Mouse (Mus musculus) brain, adult 2 months (tissue): Measurements from ENCODE around the gene Arpc5l.

Experiments used
- DNase-seq: peaks from one replicate; pipeline ENCODE4 v3.0.0; 2011; ENCODE audit warnings: low read depth, low spot score

The Arpc5l gene

GRCm38 (mm10) chr2:39004880-39005435 lies at the start of gene Arpc5l:
Gene Arpc5l, plus strand, starts transcription at chr2:39005348.
- DNase-seq: peak; percentile 97

DNA sequence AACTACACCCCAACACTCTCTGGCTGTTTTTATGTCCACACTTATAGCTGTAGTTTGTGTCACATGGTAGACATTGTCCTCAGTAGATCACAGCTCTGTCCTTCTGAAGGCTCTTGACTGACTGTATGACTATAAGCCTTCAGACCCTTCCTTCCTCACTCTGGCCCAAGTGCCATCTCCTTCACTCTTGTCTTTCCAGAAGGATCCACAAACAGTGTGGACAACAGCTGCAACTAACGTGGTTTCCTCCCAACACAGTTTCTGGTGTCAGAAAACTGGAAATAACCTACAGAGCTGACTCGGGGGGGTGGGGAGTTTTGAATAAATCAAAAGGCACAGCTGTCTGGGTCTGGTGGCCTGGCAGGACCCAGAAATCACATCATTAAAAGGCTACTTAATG lies 49.1 kb upstream of the Arpc5l start:
- DNase-seq: no peak

GRCm38 (mm10) chr2:38957671-38958223 lies 47.4 kb upstream of the Arpc5l start:
- no peak for DNase-seq

DNA sequence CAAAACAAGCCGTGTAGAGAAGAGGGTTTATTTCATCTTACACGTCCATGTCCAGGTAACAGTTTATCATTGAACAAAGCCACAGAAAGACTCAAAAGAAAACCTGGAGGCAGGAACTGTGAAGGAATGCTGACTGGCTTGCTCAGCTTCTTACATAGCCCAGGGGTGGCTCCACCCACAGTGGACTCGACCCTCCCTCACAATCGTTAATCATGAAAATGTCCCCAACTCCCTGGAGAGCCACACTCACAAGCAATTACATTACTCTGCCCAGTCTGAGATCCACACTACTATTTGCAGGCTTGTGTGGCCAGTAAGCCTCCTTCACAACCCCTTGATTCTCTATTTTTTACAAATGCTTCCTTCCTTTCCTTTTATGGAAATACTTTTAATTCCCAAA lies 41.0 kb upstream of the Arpc5l start:
- DNase-seq: no peak

- no peak for DNase-seq
Observed at GRCm38 (mm10) chr2:38969650-38970049, 35.5 kb upstream of the Arpc5l start.

DNA sequence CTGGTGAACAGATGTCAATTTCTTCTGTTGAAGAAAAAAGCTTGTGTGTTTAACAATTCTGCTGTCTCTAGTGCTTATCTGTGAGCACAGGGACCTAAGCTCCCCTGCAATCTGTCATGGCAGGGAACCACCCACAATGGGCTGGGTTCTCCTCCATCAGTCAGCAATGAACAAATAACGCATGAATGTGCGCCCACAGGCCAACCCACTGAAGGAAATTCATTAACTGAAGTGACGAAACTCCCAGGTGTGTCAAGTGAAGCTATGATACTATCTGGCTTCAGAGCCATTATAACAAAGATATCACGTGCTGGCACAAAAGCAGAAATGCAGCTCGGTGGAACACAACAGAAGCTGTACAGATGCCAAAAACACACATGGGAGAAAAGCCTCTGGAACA lies 35.1 kb upstream of the Arpc5l start:
- DNase-seq: no peak

DNA sequence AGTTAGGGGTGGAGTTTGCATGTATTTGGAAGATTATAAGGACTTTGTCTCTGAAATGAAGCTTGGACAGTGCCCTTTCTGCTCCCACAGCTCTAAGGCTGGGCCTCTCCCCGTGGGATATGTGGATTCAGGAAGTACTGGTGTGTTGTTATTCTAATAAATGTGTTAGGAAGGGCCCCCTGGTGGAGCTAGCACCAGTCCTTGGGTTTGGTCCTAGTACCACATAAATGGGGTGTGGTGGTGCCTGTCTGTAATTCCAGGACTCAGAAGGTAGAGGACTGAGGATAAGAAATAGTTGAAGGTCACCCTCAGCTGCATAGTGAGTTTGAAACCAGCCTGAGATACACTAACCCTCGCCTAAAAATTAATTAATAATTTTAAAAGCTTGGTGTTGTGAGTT lies 31.9 kb upstream of the Arpc5l start:
- no peak for DNase-seq

DNA sequence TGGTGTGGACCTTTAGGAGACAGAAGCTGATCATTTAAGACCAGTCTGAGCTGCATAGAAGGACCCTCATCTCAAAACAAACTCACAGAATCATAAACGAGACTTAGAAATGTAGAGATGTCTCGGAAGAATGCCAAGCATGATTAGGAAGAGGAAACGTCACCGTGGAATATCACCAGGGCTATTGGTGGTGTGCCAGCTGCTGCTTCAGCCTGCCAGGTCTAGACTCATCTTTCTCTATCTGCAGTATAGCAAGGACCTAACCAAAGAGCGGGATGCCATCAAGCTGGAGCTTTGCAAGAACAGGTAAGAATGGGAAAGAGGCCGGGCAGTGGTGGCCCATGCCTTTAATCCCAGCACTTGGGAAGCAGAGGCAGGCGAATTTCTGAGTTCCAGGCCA lies 31.4 kb upstream of the Arpc5l start:
- peak; percentile 34 for DNase-seq

- DNase-seq: peak; percentile 29
Observed at GRCm38 (mm10) chr2:38974171-38974570, 31.0 kb upstream of the Arpc5l start.

- DNase-seq: no peak
Observed at GRCm38 (mm10) chr2:38975181-38975580, 30.0 kb upstream of the Arpc5l start.

- no peak for DNase-seq
Observed at GRCm38 (mm10) chr2:38975941-38976805, 29.0 kb upstream of the Arpc5l start.

DNA sequence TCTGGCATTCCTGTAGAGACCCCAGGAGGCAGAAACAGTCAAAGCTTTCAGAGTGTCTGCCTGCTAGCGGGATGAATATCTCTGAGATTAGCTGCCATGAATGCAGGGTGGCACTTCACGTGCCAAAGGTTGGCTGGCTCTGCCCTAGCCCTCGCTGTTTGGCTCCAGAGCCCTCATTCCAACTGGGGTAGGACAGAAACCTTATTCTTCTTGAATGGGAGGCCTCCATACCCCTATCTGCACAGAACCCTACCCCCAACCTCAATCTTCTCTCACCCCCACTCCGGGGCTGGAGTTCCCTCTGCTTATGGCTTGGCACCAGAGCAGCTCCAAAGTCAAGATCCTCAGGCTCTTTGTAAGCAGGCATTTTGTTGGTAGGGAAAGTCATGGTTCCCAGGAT lies 27.3 kb upstream of the Arpc5l start:
- no peak for DNase-seq

DNA sequence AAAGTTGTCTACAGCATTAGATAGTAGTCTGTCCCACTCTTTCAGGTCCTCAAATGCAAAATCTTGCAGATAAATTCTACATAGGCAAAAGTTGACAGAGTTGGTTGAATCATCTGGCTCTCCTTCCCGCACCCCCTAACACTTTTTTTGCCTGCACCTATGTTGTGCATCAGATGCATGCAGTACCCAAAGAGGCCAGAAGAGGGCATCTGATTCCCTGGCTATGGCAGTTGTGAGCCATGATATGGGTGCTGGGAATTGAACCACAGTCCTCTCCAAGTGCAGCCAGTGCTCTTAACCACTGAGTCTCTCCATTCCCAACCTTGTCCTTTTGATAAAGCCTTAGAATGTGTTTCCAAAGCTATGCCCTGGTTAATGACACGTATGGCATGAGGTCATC lies 21.7 kb upstream of the Arpc5l start:
- DNase-seq: no peak

DNA sequence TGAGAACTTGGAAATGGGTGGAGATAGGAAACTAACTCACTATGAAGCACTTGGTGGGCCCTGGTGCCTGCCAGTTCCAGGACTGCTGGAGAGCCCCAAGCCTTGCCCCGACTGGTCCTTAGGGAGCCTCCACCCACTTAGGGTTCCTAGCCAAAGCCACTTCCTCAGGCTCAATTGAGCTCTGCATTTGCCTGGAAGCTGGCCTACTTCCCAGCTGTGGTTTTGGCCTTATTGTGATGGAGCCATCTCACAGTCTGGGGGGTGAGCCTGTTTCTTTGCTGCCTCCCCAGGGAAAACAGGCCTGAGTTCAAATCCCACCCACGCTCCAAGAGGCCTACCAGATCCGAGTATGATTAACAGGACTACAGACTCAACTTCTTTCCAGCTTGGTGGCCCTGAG lies 18.6 kb upstream of the Arpc5l start:
- no peak for DNase-seq

DNA sequence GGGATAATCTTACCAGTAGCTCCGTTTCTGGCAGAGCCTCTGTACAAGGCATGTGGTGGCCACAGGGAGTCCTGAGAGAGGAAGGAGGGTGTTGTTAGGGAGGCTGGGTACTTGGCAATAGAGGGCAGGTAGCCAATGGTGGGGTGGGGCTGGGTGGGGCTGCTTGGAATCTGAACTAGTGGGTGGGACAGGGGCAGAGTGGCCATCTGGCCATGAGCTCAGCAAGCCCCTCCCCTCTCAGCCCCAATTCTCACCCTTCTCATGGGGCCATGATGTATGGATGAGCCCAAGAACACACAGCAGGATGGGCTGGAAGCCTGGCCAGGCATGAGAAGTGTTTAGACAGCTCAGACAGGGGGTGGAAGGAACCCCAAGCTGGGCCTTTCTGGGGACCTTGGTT lies 17.8 kb upstream of the Arpc5l start:
- DNase-seq: no peak

GRCm38 (mm10) chr2:38987803-38988510 lies 17.2 kb upstream of the Arpc5l start:
- no peak for DNase-seq

- no peak for DNase-seq
Observed at GRCm38 (mm10) chr2:38988929-38989328, 16.2 kb upstream of the Arpc5l start.

- no peak for DNase-seq
Observed at GRCm38 (mm10) chr2:38992004-38992403, 13.1 kb upstream of the Arpc5l start.

DNA sequence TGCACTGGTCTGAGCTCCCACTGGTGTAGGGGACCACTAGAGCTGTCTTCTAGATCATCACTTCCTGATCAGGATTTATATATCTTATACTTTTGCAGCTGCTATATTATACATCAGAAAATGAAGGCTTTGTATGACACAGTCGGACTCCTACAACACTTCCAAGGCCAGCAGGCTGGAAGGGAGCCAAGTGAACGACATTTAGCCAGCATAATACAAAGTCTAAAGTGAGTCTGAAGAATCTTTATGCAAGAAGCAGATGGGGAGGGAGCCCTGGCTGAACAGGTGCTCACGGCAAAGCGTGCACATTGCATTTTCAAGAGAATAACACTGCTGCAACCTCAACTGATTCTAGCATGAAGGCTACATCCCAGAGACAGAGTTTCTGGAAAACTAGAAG lies 12.7 kb upstream of the Arpc5l start:
- peak; percentile 53 for DNase-seq

DNA sequence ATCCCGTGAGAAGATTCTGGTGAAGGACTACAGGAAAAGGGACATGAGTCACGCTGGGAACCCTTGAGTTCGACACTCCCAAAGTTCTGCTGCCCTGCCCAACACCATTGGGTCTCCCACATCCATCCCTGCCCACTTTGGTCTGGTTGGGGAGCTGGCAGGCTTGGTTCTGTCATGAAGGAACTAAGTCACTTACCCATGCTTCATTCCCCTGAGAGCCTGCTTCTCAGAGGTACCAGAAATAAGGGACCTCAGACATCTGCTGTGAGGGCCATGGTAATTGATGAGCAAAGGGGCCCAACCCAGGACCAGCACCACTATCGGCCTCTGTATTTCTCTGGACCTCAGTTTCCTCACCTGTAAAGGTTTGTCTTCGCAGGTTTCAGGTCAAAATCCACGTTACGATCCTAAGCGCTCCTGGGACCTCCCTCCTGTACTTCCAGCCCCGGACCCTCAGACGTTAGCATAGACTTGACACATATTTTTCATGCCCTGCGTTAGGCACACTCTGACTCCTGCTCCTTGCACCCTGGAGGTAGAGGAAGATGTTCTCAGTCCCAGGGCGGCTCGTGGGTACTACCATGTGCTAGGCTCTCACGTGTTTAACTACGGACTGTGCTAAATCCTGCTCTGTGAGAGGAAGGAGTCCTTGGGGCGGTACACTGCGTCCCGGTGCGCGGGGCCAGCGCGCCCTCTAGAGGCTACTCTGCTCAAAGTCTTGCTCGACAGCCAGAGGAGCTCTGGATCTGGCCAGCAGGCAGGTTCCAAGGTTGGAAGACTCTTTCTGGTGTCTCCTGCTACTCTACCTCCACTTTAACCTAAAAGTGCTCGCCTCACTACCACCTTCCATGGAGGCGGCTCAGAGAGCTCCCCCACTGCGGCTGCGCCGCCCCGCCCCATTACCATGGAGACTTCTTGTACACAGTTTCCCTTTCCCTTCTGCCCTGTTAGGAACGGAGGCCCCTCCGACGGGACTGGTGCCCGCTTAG lies 7.5 kb upstream of the Arpc5l start, which contains the start of gene Wdr38:
Gene Wdr38 (plus strand): TSS at position 91 of the 989 bp plus-strand sequence.
- DNase-seq: peak; percentile 90

DNA sequence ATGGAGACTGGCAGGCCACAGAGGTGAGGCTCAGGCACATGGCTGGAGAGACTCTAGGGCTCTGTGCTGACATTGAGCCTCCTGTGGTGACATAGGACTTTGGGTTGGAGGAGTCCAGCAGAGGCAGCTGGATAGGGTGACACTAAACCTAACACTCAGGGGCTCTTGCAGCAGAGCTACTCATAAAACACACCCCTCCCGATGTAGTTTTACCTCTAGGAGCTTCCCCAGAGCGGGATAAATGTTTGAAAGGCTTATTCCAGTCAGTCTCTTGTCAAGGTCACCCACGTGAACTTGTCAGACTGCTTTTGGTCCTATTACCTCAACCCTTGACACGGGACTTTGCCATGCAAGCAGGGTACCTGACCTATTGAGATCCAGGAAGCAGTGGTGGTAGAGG lies 5.8 kb upstream of the Arpc5l start:
- no peak for DNase-seq
